Mouse (Mus musculus): ENCODE data around the gene Gm10999. TPM values are rescaled to one million over a fixed set of nuclear protein-coding genes. Genes with fewer than 3 reads are reported as not detected.
"Not testable (repeated sequence)": the region's sequence is repeated elsewhere in the genome, so short reads cannot be mapped to it uniquely, and the experiment has no call there.

The Gm10999 gene
- total RNA-seq (2021): not detected
- long read RNA-seq, experiment 1: 0 reads
- long read RNA-seq, experiment 2: 0 reads

GRCm38 (mm10) chr8:129131561-129131960 is at the start of gene Gm10999:
TSS of gene Gm10999 (minus strand) at chr8:129131661.
- no peak for DNase-seq

- no peak for DNase-seq
Observed at GRCm38 (mm10) chr8:129133475-129133874, 2.0 kb upstream of the Gm10999 start.

GRCm38 (mm10) chr8:129115761-129116160 is 15.7 kb downstream of the Gm10999 start:
- DNase-seq: not testable (repeated sequence)

Other genes starting within 250 kb of the Gm10999 start
- not detected for gene Ccdc7a, start 66.1 kb downstream of the Gm10999 start, total RNA-seq (2021)
- gene Ccdc7b, start 64.5 kb downstream of the Gm10999 start, total RNA-seq (2021): not detected
- 10 to 100 TPM; 10.1 to 14.2 TPM for gene 2610044O15Rik8, start 102.7 kb upstream of the Gm10999 start, total RNA-seq (2021)

All from adrenal gland, postnatal 36 days (tissue).